Mouse (Mus musculus): ENCODE measurements around the gene Tbc1d8. TPM values are rescaled to one million over a fixed set of nuclear protein-coding genes. Genes with fewer than 3 reads are reported as not detected.

Gene Tbc1d8
- polyA plus RNA-seq, 1 experiment, result 151 TPM

DNA sequence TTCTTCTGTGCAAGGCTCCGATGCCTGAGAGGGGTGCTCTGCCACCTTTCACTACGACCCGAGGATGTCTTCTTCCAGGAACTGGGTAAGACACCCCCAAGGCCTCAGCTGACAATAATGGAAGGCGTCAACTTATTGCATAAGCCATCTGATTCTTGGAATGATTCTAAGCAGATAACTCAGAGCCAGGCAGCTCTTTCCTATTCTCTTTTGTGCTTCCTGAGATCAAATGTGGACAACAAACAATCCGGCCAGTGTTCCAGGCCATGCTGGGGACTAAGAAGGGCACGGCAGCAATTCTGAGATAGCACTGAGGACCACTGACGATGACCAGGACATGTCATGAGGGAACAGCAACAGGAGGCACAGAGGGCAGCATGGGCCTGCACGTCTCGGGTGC, 59.7 kb downstream of the Tbc1d8 start:
- 73% methylated on average over 9 of the region's 9 CpGs for WGBS
- Histone ChIP-seq H3K4me3 (replicated peaks; ENCODE audit: control insufficient read depth, low read depth, low read length) (no peak overlapping the region), H3K4me1 (ENCODE audit: control insufficient read depth, insufficient read depth, low read length) (no peaks in the 10 kb centered on the region), H3K27ac (ENCODE audit: control insufficient read depth, insufficient read depth, low read depth, low read length, poor library complexity) (no peak overlapping the region)
- TF ChIP-seq POLR2A (IDR thresholded peaks at IDR 0.05; ENCODE audit: borderline replicate concordance, control insufficient read depth, low read depth, low read length) (no peak), CTCF (IDR thresholded peaks at IDR 0.05; ENCODE audit: control insufficient read depth, insufficient read depth, low read length) (no peak)

- 6% methylated on average over 12 of the region's 12 CpGs for WGBS
- H3K27ac ChIP-seq (ENCODE audit: control insufficient read depth, insufficient read depth, low read depth, low read length, poor library complexity), result 0 out of 2 replicates have a peak overlapping the region, but pooled peaks have one; percentile 9
- TF ChIP-seq POLR2A (IDR thresholded peaks at IDR 0.05; ENCODE audit: borderline replicate concordance, control insufficient read depth, low read depth, low read length), result no peak
- TF ChIP-seq CTCF (IDR thresholded peaks at IDR 0.05; ENCODE audit: control insufficient read depth, insufficient read depth, low read length), result no peak
- H3K4me3 ChIP-seq (replicated peaks; ENCODE audit: control insufficient read depth, low read depth, low read length), result no peak overlapping the region
- no peaks in the 10 kb centered on the region for H3K4me1 ChIP-seq (ENCODE audit: control insufficient read depth, insufficient read depth, low read length)
Observed at GRCm38 (mm10) chr1:39417817-39418216, 60.7 kb downstream of the Tbc1d8 start.

DNA sequence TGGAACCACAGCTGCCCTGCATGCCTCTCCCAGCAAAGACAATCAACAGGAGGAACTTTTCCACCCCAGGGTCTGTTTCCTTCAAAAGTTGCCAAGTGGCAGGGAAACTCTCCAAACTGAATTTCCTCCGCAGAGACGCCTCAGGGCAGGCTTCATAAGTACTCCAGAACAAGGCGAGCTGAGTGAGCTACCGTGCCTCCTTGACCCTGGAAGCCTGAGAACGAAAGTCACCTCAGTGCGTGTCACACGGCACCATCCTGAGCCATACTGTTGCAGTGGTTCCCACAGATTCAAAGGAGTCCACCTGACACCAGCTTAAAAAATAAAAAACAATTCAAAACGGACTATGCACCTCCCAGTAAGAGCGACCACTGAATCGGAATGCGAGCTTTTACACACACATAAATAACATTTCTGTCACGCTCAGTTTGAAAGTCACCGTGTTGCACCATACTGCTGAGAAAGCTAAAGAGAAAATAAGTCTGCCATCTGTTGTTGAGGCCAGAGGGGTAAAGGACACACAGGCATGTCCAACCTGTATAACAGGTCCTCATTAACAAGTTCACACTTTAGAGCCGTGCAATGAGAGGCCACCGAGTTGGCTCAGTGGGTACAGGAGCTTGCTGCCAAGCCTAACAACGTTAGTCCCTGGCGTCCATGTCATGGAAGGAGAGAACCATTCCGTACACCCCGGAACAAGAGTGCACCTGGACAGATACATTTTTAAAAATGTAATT, 68.3 kb downstream of the Tbc1d8 start:
- peaks cover 4% of the 10 kb centered on the region for H3K4me1 ChIP-seq (ENCODE audit: control insufficient read depth, insufficient read depth, low read length)
- WGBS, result 93% methylated on average over 19 of the region's 19 CpGs
- H3K27ac ChIP-seq (ENCODE audit: control insufficient read depth, insufficient read depth, low read depth, low read length, poor library complexity), result no peak overlapping the region
- TF ChIP-seq CTCF (IDR thresholded peaks at IDR 0.05; ENCODE audit: control insufficient read depth, insufficient read depth, low read length) (no peak), POLR2A (IDR thresholded peaks at IDR 0.05; ENCODE audit: borderline replicate concordance, control insufficient read depth, low read depth, low read length) (no peak)
- no peak overlapping the region for H3K4me3 ChIP-seq (replicated peaks; ENCODE audit: control insufficient read depth, low read depth, low read length)

DNA sequence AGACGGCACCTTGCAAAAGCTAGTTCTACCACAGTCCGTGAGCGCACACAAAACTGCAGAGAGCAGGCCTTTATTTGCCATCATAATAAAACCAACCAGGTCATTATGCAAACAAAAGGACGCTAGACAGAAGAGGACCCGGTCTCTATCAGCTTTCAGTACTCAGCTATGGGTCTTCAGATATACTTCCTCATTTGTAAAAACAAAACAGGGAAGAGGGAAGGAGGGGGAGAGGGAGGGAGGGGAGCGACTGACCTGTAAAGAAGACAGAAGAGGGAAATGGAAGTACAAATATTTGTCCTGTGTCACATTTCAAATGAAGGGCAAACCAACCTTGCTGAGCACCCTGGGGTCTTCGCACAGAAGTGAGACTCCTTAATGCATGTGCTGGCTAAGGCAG, 69.9 kb downstream of the Tbc1d8 start:
- peak overlapping the region; percentile 32 for H3K27ac ChIP-seq (ENCODE audit: control insufficient read depth, insufficient read depth, low read depth, low read length, poor library complexity)
- WGBS, result 28% methylated on average over 7 of the region's 7 CpGs
- peaks cover 4% of the 10 kb centered on the region for H3K4me1 ChIP-seq (ENCODE audit: control insufficient read depth, insufficient read depth, low read length)
- no peak for TF ChIP-seq POLR2A (IDR thresholded peaks at IDR 0.05; ENCODE audit: borderline replicate concordance, control insufficient read depth, low read depth, low read length)
- TF ChIP-seq CTCF (IDR thresholded peaks at IDR 0.05; ENCODE audit: control insufficient read depth, insufficient read depth, low read length), result no peak
- no peak overlapping the region for H3K4me3 ChIP-seq (replicated peaks; ENCODE audit: control insufficient read depth, low read depth, low read length)

DNA sequence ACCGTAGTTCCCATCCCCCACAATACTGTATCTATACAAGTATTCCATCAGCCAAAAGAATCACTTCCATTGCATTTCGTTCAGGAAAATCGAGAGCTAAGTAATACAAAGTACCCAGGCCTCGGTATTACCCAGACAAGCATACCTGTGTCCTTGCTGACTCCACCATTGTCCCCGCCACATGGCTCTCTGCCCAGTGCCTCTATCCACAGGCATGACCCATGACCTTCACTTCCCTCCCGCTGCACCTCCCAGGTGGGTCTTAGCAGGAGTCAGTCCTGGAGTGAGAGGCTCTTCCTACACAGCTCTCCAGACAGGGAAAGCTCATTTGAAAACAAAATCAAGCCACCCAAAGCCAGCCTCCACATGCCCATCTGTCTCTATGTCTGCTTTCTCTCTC, 70.4 kb downstream of the Tbc1d8 start:
- 83% methylated on average over 6 of the region's 6 CpGs for WGBS
- Histone ChIP-seq H3K4me1 (ENCODE audit: control insufficient read depth, insufficient read depth, low read length) (peaks cover 4% of the 10 kb centered on the region), H3K4me3 (replicated peaks; ENCODE audit: control insufficient read depth, low read depth, low read length) (no peak overlapping the region), H3K27ac (ENCODE audit: control insufficient read depth, insufficient read depth, low read depth, low read length, poor library complexity) (peak overlapping the region; percentile 32)
- TF ChIP-seq POLR2A (IDR thresholded peaks at IDR 0.05; ENCODE audit: borderline replicate concordance, control insufficient read depth, low read depth, low read length), result no peak
- no peak for TF ChIP-seq CTCF (IDR thresholded peaks at IDR 0.05; ENCODE audit: control insufficient read depth, insufficient read depth, low read length)

- TF ChIP-seq POLR2A (IDR thresholded peaks at IDR 0.05; ENCODE audit: borderline replicate concordance, control insufficient read depth, low read depth, low read length), result no peak
- TF ChIP-seq CTCF (IDR thresholded peaks at IDR 0.05; ENCODE audit: control insufficient read depth, insufficient read depth, low read length), result no peak
- Histone ChIP-seq H3K4me3 (replicated peaks; ENCODE audit: control insufficient read depth, low read depth, low read length) (no peak overlapping the region), H3K4me1 (ENCODE audit: control insufficient read depth, insufficient read depth, low read length) (peaks cover 4% of the 10 kb centered on the region), H3K27ac (ENCODE audit: control insufficient read depth, insufficient read depth, low read depth, low read length, poor library complexity) (no peak overlapping the region)
- WGBS, result 80% methylated on average over 4 of the region's 4 CpGs
Observed at GRCm38 (mm10) chr1:39407108-39407507, 71.4 kb downstream of the Tbc1d8 start.

GRCm38 (mm10) chr1:39400173-39400572, 78.4 kb downstream of the Tbc1d8 start:
- TF ChIP-seq POLR2A (IDR thresholded peaks at IDR 0.05; ENCODE audit: borderline replicate concordance, control insufficient read depth, low read depth, low read length) (no peak), CTCF (IDR thresholded peaks at IDR 0.05; ENCODE audit: control insufficient read depth, insufficient read depth, low read length) (no peak)
- H3K4me1 ChIP-seq (ENCODE audit: control insufficient read depth, insufficient read depth, low read length), result peaks cover 2% of the 10 kb centered on the region; the same call in 1 of the 2 replicates
- H3K27ac ChIP-seq (ENCODE audit: control insufficient read depth, insufficient read depth, low read depth, low read length, poor library complexity), result no peak overlapping the region
- no peak overlapping the region for H3K4me3 ChIP-seq (replicated peaks; ENCODE audit: control insufficient read depth, low read depth, low read length)
- WGBS, result 82% methylated on average over 3 of the region's 3 CpGs

GRCm38 (mm10) chr1:39399228-39399627, 79.3 kb downstream of the Tbc1d8 start:
- TF ChIP-seq CTCF (IDR thresholded peaks at IDR 0.05; ENCODE audit: control insufficient read depth, insufficient read depth, low read length) (no peak), POLR2A (IDR thresholded peaks at IDR 0.05; ENCODE audit: borderline replicate concordance, control insufficient read depth, low read depth, low read length) (no peak)
- no peak overlapping the region for H3K4me3 ChIP-seq (replicated peaks; ENCODE audit: control insufficient read depth, low read depth, low read length)
- H3K27ac ChIP-seq (ENCODE audit: control insufficient read depth, insufficient read depth, low read depth, low read length, poor library complexity), result no peak overlapping the region
- 78% methylated on average over 4 of the region's 4 CpGs for WGBS
- peaks cover 2% of the 10 kb centered on the region; the same call in 1 of the 2 replicates for H3K4me1 ChIP-seq (ENCODE audit: control insufficient read depth, insufficient read depth, low read length)
